Mouse (Mus musculus) erythroblast, embryonic 14.5 days (primary cell): ENCODE measurements around the gene Mybph. TPM values are rescaled to one million over a fixed set of nuclear protein-coding genes. Genes with fewer than 3 reads are reported as not detected.

Experiments
- H3K27me3 ChIP-seq: 2 replicates; pipeline ENCODE4 v1.6.1; 2012; ENCODE audit warnings: inconsistent platforms; ENCODE audit not compliant: control insufficient read depth
- H3K36me3 ChIP-seq: 2 replicates; pipeline ENCODE4 v1.6.1; 2012; ENCODE audit warnings: mild to moderate bottlenecking, inconsistent platforms; ENCODE audit not compliant: control insufficient read depth
- H3K4me1 ChIP-seq: 2 replicates; pipeline ENCODE4 v1.6.1; 2012; ENCODE audit warnings: inconsistent platforms; ENCODE audit not compliant: control insufficient read depth
- H3K4me3 ChIP-seq: replicated peaks from 2 replicates; pipeline ENCODE3; 2012; ENCODE audit warnings: moderate library complexity, mild to moderate bottlenecking, inconsistent platforms
- H3K9me3 ChIP-seq: 2 replicates; pipeline ENCODE4 v1.6.1; 2012; ENCODE audit warnings: low read length, inconsistent platforms, mixed read lengths; ENCODE audit not compliant: control insufficient read depth
- GATA1 ChIP-seq: IDR thresholded peaks from 2 replicates; pipeline ENCODE4 v1.6.1; 2012; ENCODE audit warnings: low read length, inconsistent platforms, mixed read lengths
- TAL1 ChIP-seq: IDR thresholded peaks from 3 replicates; pipeline ENCODE4 v1.6.1; 2012; ENCODE audit warnings: low read length, inconsistent platforms, mixed read lengths
- polyA plus RNA-seq: library from polyadenylated mRNA; stranded (reverse); fragments of >175 nt; gene quantifications from 2 replicates; pipeline ENCODE4 v1.2.3, GENCODE M21; 2012

The Mybph gene
- polyA plus RNA-seq, 1 experiment, result not detected

GRCm38 (mm10) chr1:134195117-134195516 lies 1.9 kb downstream of the Mybph start:
- Histone ChIP-seq H3K4me1 (no peaks in the 10 kb centered on the region), H3K27me3 (no peaks in the 10 kb centered on the region), H3K9me3 (no peaks in the 10 kb centered on the region), H3K4me3 (no peak overlapping the region), H3K36me3 (no peaks in the 10 kb centered on the region)
- no peak for TF ChIP-seq GATA1
- no peak for TF ChIP-seq TAL1

DNA sequence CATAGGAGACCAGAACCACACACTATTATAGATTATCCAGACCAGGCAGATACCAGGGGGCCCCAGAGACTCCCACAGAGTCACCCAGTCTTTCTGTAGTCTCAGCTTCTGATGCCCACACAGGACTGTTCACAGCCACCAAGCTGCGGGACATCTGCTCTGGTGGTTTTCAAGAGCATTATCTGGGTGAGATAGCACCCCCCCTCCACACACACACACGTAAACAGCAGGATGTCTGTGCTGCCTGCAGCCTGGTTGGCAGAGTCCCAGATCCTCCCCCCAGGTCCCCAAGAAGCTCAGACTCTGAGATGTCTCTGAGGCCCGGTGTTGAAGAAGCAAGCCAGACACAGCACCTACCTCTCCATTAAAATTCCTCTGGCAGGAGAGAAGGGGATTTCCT lies 2.3 kb downstream of the Mybph start:
- H3K4me1 ChIP-seq, result no peaks in the 10 kb centered on the region
- H3K36me3 ChIP-seq, result no peaks in the 10 kb centered on the region
- H3K4me3 ChIP-seq, result no peak overlapping the region
- no peaks in the 10 kb centered on the region for H3K27me3 ChIP-seq
- H3K9me3 ChIP-seq, result no peaks in the 10 kb centered on the region
- TF ChIP-seq TAL1 (no peak), GATA1 (no peak)

DNA sequence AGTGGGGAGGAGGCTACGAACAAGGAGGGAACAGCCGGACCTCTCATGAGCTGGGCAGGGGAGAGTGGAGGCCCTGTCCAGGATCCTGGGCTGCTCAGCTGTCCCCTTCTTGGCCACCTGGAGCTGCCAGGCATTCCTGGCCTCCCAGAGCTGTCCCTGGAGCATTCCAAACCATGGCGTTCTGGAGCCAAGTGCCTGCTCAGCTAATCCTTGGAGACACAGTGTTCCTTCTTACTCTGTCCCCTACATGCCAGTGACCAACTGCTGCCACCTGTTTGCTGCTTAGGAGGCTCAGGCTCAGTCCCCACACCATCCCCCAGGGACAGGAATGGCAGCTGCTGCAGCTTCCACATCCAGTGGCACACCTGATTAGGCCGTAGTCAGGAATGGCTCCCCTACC lies 2.7 kb downstream of the Mybph start:
- Histone ChIP-seq H3K27me3 (no peaks in the 10 kb centered on the region), H3K9me3 (no peaks in the 10 kb centered on the region), H3K36me3 (no peaks in the 10 kb centered on the region), H3K4me3 (no peak overlapping the region), H3K4me1 (no peaks in the 10 kb centered on the region)
- TF ChIP-seq TAL1, result no peak
- no peak for TF ChIP-seq GATA1

- Histone ChIP-seq H3K36me3 (no peaks in the 10 kb centered on the region), H3K4me1 (no peaks in the 10 kb centered on the region), H3K4me3 (no peak overlapping the region), H3K9me3 (no peaks in the 10 kb centered on the region), H3K27me3 (no peaks in the 10 kb centered on the region)
- TF ChIP-seq TAL1 (no peak), GATA1 (no peak)
These were observed 3.1 kb downstream of the Mybph start for GRCm38 (mm10) chr1:134196386-134196785.

DNA sequence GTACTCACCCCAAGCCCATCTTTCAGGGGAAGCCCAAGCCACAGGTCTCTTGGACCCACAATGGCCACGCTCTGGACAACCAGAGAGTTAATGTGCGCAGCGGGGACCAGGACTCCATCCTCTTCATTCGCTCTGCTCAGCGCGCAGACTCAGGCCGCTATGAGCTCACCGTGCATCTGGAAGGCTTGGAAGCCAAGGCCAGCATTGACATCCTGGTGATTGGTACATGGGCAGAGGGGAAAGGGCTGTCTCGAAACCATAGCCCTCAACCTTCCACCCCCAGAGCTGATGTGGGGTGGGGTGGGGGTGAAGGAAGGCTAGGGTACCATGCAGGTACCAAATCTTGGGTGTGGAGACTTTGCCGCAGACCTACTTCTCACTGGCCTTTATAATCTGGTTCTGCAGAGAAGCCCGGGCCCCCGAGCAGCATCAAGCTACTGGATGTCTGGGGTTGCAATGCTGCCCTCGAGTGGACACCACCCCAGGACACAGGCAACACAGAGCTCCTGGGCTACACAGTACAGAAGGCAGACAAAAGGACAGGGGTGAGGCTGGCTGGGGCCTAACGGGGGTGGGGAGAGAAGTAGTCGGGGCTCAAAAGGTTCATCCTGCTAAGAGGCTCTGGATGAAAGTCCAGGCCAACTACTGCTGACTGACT lies 4.2 kb downstream of the Mybph start:
- H3K27me3 ChIP-seq, result no peaks in the 10 kb centered on the region

DNA sequence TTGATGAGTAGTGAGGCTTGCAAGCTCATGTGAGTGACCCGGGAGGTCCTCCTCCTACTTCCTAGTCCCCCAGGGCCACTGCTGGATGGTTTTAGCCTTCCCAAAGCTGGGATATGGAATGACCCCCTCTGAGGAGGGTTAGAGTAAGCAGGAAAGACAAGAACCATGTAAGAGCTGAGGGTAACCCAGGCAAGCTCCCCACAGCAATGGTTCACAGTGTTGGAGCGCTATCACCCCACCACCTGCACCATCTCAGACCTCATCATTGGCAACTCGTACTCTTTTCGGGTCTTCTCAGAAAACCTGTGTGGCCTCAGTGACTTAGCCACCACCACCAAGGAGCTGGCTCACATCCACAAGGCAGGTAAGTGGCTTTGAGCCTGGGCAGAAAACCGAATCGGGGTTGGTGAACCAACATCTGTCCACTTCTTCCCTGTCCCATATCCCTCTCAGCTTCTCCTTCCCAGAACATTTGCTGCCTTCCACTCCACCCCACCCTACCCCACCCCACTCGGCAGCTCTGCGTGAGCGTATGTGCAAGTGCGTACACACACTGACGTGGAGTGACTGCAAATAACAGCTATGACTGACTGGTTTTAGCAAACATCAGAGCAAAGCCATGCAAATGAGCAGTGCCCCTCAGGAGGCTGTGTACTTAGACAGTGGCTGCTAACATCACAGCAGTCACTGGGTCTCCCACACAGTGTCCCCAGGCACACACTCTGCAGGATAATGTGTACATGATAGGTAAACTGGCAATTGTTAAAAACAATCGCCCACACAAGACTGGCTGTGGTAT lies 5.1 kb downstream of the Mybph start:
- TF ChIP-seq TAL1 (no peak), GATA1 (no peak)
- Histone ChIP-seq H3K36me3 (no peaks in the 10 kb centered on the region), H3K9me3 (no peaks in the 10 kb centered on the region), H3K4me1 (no peaks in the 10 kb centered on the region), H3K27me3 (no peaks in the 10 kb centered on the region), H3K4me3 (no peak overlapping the region)

More for the DNA sequence above, 4.2 kb downstream of the Mybph start:
- Histone ChIP-seq H3K36me3 (no peaks in the 10 kb centered on the region), H3K4me3 (no peak overlapping the region), H3K4me1 (no peaks in the 10 kb centered on the region), H3K9me3 (no peaks in the 10 kb centered on the region)
- TF ChIP-seq GATA1 (no peak), TAL1 (no peak)

DNA sequence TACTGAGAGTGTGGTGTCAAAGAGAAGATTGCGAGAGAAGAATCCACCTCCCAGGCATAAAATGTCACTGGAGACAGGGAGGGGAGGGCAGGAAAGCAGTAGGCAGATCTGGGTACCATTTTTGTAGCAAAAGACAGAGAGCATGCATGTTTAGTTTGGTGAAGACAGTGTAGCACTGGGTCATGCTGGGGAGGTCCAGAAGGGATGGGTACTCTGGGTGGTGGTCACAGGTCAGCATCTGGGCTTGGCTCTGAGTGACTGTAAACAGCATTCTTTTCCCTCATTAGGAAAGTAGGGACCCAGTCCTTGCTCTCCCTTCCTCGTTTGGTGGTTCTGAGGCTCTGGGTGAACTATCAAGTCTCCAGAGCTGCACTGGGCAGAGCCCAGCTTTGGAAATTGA lies 7.2 kb downstream of the Mybph start:
- H3K4me1 ChIP-seq, result peaks cover 3% of the 10 kb centered on the region
- H3K9me3 ChIP-seq, result no peaks in the 10 kb centered on the region
- H3K27me3 ChIP-seq, result no peaks in the 10 kb centered on the region
- no peak for TF ChIP-seq GATA1
- no peak for TF ChIP-seq TAL1
- H3K36me3 ChIP-seq, result no peaks in the 10 kb centered on the region
- no peak overlapping the region for H3K4me3 ChIP-seq

- H3K4me1 ChIP-seq, result peaks cover 8% of the 10 kb centered on the region
- H3K4me3 ChIP-seq, result no peak overlapping the region
- no peaks in the 10 kb centered on the region for H3K36me3 ChIP-seq
- no peaks in the 10 kb centered on the region for H3K9me3 ChIP-seq
- TF ChIP-seq GATA1, result no peak
- TF ChIP-seq TAL1, result no peak
- H3K27me3 ChIP-seq, result no peaks in the 10 kb centered on the region
These were observed 7.9 kb downstream of the Mybph start for GRCm38 (mm10) chr1:134200998-134201686.

DNA sequence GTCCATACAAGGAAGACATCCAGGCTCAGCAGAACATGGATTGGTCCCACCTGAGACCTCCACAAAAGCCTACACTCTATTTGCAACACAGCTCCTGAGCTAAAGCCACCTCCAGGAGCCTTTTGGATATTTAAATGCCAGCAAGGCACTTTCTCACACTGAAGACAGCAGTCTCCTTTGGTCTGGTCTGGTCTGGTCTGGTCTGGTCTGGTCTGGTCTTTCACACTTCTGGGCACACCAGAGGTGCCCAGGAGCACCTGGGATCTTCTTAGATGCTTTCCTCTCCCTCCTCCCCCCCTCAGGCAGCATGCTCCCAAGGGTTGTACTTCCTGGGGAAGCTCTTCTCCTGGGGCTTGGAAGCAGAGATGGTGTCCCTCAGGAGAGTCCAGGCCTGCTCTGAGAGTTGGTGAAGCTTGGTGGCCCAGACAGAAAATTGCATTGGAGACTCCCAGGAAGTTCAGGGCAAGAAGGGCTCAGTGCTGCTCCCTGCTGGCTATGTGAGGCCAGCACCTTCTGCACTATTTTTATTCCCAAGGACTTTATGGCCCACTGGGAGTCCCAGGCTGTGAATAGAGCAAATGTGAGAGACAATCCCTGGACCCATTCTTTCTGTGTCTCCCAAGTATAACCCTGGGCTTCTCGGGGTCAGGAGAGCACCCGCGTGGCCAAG lies 8.6 kb downstream of the Mybph start:
- no peak overlapping the region for H3K4me3 ChIP-seq
- H3K27me3 ChIP-seq, result no peaks in the 10 kb centered on the region
- no peaks in the 10 kb centered on the region for H3K36me3 ChIP-seq
- peaks cover 8% of the 10 kb centered on the region for H3K4me1 ChIP-seq
- no peaks in the 10 kb centered on the region for H3K9me3 ChIP-seq
- TF ChIP-seq TAL1 (no peak), GATA1 (no peak)
